Mouse (Mus musculus) embryonic facial prominence, embryonic 13.5 days (tissue): ENCODE measurements at regions not wholly inside any gene's neighbourhood (a gene's known extent, or its start where the extent isn't known, plus 50 kb on each side); places are given as distances from the start of the nearest gene placed in this dataset.

ENCODE experiments used
- ATAC-seq: fragments of 200-750 bp; cut with Nextera tagmentation; 2 replicates; pipeline ENCODE4 v1.8.0; 2017; ENCODE audit warnings: low read depth; ENCODE audit not compliant: insufficient number of reproducible peaks, insufficient read depth, low FRiP score, low TSS enrichment
- H3K27ac ChIP-seq: fragments of 300-500 bp; sonication (generic); 2 replicates; pipeline ENCODE4 v1.5.1; 2015; ENCODE audit warnings: moderate library complexity, mild to moderate bottlenecking, inconsistent platforms
- H3K27me3 ChIP-seq: fragments of 300-500 bp; sonication (generic); 2 replicates; pipeline ENCODE4 v1.6.1; 2015; ENCODE audit warnings: mild to moderate bottlenecking, inconsistent platforms
- H3K36me3 ChIP-seq: fragments of 300-500 bp; sonication (generic); 2 replicates; pipeline ENCODE4 v1.6.1; 2015; ENCODE audit warnings: mild to moderate bottlenecking, inconsistent platforms
- H3K4me1 ChIP-seq: fragments of 300-500 bp; sonication (generic); 2 replicates; pipeline ENCODE4 v1.6.1; 2015; ENCODE audit warnings: inconsistent platforms
- H3K4me2 ChIP-seq: fragments of 300-500 bp; sonication (generic); 2 replicates; pipeline ENCODE4 v1.6.1; 2015; ENCODE audit warnings: moderate library complexity, mild to moderate bottlenecking, inconsistent platforms
- H3K4me3 ChIP-seq: fragments of 300-500 bp; sonication (generic); 2 replicates; pipeline ENCODE4 v1.5.1; 2015; ENCODE audit warnings: mild to moderate bottlenecking, inconsistent platforms
- H3K9ac ChIP-seq: fragments of 300-500 bp; sonication (generic); 2 replicates; pipeline ENCODE4 v1.6.1; 2015; ENCODE audit warnings: mild to moderate bottlenecking, inconsistent platforms
- H3K9me3 ChIP-seq: fragments of 300-500 bp; sonication (generic); 2 replicates; pipeline ENCODE4 v1.6.1; 2016; ENCODE audit warnings: inconsistent platforms
- WGBS: fragments of 180-500 bp; shearing (Covaris S2); methylation state at CpG from one replicate; pipeline ENCODE4 v1.1.7; 2015; ENCODE audit warnings: mixed read lengths; 5-methylcytosine and 5-hydroxymethylcytosine counted together

DNA sequence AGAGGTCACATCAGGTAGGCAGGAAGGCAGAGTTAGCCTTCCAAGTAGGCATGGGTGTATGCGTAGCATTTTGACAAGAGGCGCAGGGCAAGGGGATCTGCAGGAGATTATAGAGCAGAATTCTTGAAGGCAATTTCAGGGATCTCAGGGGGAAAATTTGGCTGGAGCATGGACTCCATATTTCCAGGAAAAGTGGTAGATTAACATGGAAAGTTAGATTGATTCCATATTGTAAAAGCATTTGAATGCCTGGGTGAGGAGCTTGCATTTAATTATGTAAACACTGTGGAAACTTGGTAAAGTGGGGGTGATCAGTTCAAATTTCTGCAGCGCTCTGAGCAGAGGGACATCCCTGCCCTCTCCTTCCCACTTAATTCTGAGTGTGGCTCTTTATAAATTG, 146.7 kb downstream of the Pax3 start:
- 29% methylated on average over 3 of the region's 3 CpGs for WGBS
- H3K27ac ChIP-seq, result no peak overlapping the region
- no peak for ATAC-seq

DNA sequence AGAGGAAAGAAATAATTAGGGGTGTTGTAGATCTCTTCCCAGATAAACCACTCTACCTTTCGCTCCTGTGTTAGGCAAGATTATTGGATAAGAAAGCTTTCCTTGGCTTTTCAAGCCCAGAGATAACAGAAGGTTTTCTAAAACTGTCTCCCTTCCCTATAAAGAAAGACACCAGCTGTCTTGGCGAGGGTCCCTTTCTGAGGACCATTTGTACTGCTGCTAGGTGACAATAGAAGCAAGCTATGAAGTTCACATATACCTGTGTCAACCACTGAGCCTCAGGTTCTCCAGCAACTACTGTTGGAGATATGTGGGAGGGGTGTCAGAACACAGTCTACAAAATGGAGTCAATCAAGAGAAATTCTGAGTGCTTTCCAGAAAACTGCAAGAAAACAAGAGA, 164.6 kb downstream of the Pax3 start:
- no peaks in the 10 kb centered on the region for H3K9me3 ChIP-seq
- no peaks in the 10 kb centered on the region for H3K36me3 ChIP-seq
- H3K4me2 ChIP-seq, result no peak overlapping the region
- H3K27ac ChIP-seq, result no peak overlapping the region
- H3K27me3 ChIP-seq, result no peaks in the 10 kb centered on the region
- H3K4me1 ChIP-seq, result 0 out of 2 replicates have a peak, but pooled peaks cover 4% of the 10 kb centered on the region
- WGBS, result 87% methylated on average over 2 of the region's 2 CpGs
- H3K9ac ChIP-seq, result no peak overlapping the region
- no peak overlapping the region for H3K4me3 ChIP-seq
- no peak for ATAC-seq

More for the DNA sequence above, 146.7 kb downstream of the Pax3 start:
- Histone ChIP-seq H3K36me3 (no peaks in the 10 kb centered on the region), H3K27me3 (no peaks in the 10 kb centered on the region), H3K4me2 (no peak overlapping the region), H3K9me3 (no peaks in the 10 kb centered on the region), H3K4me3 (no peak overlapping the region), H3K4me1 (peaks cover 14% of the 10 kb centered on the region), H3K9ac (no peak overlapping the region)

DNA sequence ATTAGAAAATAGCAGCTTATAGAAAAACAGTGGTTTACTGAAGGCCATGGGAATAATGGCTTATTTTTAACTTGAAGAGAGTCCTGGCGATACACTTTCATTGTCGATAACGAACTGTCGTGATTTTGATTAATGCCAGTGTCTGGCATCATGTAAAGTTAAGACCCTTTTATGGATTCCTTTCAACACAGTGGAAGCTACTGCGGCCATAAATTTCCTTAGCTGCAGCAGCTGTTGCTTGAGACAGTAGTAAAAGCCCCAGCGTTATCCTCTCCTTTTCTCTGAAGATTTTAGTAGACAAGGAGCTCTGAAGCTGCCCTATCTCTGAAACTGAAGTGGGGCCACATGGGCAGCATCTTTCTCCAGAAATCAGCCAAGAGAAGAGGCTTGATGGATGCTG, 175.2 kb downstream of the Pax3 start:
- ATAC-seq, result no peak
- no peak overlapping the region for H3K4me3 ChIP-seq
- H3K36me3 ChIP-seq, result no peaks in the 10 kb centered on the region
- H3K9me3 ChIP-seq, result no peaks in the 10 kb centered on the region
- WGBS, result 65% methylated on average over 6 of the region's 6 CpGs
- H3K27me3 ChIP-seq, result no peaks in the 10 kb centered on the region
- no peak overlapping the region for H3K9ac ChIP-seq
- no peak overlapping the region for H3K4me2 ChIP-seq
- peak overlapping the region; percentile 1; the same call in 1 of the 2 replicates for H3K27ac ChIP-seq
- H3K4me1 ChIP-seq, result peaks cover 52% of the 10 kb centered on the region

DNA sequence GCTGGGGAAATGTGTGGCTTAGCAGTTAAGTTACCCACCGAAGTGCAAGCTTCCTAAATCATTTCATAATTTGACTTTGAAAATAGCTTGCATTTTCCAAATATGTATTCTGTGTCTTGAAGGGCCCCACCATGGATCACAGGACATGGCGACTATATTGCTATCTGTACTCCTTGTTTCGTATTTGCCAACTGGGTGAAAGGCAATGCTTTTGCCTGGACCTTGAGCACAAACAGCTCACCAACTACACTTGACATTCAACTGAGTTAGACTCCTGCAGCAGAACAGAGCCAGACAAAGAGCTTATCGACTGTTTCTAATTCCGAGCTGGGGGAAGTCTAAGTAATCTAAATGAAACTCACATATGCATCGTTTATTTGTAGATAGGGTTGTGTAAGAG, 175.9 kb downstream of the Pax3 start:
- Histone ChIP-seq H3K9me3 (no peaks in the 10 kb centered on the region), H3K27ac (peak overlapping the region; percentile 14; the same call in 1 of the 2 replicates), H3K4me3 (no peak overlapping the region), H3K4me2 (no peak overlapping the region), H3K27me3 (no peaks in the 10 kb centered on the region), H3K9ac (no peak overlapping the region), H3K4me1 (peaks cover 51% of the 10 kb centered on the region), H3K36me3 (no peaks in the 10 kb centered on the region)
- ATAC-seq, result no peak
- WGBS, result 54% methylated on average over 6 of the region's 6 CpGs

DNA sequence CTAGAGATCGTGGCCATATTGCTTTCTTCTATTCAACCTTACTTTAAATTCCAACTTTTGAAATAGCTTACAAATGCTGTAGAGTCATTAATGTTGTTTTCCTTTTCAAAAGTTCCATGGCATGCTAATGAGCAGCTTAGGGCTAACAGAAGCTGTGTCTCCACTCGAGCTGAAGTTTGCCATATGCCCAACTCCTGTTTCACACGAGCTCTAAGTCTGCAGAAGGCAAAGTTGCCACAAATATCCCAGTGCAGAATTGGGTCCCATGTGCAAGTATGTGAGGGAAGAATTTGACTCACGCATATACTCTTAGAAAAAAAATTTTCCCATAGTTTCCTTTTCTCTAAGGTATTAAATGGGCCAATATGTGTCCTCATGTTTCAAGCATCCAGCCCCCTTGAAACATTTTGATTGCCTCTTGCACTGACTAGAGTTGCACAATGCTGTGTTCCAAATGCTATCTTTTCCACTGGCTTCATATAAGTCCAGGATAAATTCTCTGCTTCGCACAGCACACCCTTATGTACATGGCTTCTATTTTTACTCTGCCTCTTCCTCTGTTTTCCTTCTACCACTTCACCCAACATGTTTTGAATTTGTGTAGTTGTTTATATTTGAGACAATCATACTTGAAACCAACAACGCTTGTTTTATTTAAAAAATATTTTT, 178.9 kb downstream of the Pax3 start:
- H3K4me3 ChIP-seq, result no peak overlapping the region
- no peaks in the 10 kb centered on the region for H3K36me3 ChIP-seq
- peaks cover 48% of the 10 kb centered on the region for H3K4me1 ChIP-seq
- H3K9me3 ChIP-seq, result no peaks in the 10 kb centered on the region
- H3K27ac ChIP-seq, result peak overlapping the region; percentile 76; the same call in 1 of the 2 replicates
- no peak for ATAC-seq
- no peaks in the 10 kb centered on the region for H3K27me3 ChIP-seq
- WGBS, result 63% methylated on average over 6 of the region's 6 CpGs
- H3K4me2 ChIP-seq, result no peak overlapping the region
- no peak overlapping the region for H3K9ac ChIP-seq

DNA sequence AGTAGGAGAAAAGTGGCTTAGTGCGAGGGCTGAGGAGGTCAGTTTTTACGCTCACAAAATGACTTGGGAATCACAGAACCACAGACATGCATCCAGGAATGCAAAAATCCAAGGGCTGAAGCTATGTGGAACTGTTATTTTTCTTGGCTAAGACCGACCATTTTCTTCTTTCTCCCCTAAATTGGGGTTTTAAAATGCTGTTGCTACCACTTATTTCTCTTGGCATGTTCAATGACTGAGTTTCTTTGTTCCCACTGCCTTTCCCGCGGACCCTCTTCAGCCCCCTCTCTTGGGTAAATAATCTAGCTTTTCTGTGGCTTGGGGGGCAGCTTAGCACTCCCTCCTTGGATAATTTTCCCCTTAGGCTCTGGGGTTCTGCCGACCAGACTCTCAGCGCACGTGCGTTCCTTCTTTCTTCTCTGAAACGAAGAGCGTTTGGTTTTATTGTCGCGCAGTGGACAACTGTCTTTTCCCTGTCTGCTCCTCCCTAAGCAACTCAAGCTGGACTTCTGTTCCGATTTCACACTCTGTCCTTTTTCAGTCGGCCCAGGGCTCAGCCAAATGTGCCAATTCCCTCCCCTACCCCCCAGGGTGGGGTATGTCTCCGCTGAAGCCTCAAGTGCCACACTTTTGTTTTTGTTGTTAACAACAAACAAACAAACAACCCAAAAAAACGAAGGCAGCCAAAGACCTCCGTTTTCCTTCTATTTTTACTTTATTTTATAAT, 180.2 kb downstream of the Pax3 start:
- Histone ChIP-seq H3K4me2 (peak overlapping the region; percentile 48), H3K4me1 (peaks cover 40% of the 10 kb centered on the region), H3K27me3 (no peaks in the 10 kb centered on the region; the same call in 1 of the 2 replicates), H3K9me3 (no peaks in the 10 kb centered on the region), H3K4me3 (0 out of 2 replicates have a peak overlapping the region, but pooled peaks have one; percentile 1), H3K36me3 (no peaks in the 10 kb centered on the region), H3K9ac (0 out of 2 replicates have a peak overlapping the region, but pooled peaks have one; percentile 36), H3K27ac (peak overlapping the region; percentile 76)
- no peak for ATAC-seq
- 20% methylated on average over 18 of the region's 18 CpGs for WGBS

DNA sequence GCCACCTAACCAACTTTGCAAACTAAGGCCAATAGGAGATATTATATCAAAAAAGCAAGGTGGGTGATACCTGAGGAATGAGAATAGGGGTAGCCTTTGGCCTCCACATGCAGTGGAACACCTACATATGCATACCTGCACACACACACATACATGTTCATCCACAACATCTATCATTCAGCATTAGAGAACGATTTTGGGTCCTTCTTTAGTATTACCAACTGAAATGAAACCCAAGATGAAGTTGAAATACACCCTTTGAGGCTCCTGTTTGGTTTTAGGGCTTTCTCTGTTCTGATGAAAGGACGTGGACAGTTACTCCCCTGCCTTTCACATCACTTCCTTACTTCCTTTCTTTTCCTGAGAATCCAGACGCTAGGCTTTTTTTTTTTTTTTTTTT, 180.9 kb downstream of the Pax3 start:
- Histone ChIP-seq H3K9me3 (no peaks in the 10 kb centered on the region), H3K36me3 (no peaks in the 10 kb centered on the region), H3K27ac (0 out of 2 replicates have a peak overlapping the region, but pooled peaks have one; percentile 76), H3K9ac (no peak overlapping the region), H3K4me1 (peaks cover 37% of the 10 kb centered on the region), H3K27me3 (no peaks in the 10 kb centered on the region; the same call in none of the 2 replicates), H3K4me2 (peak overlapping the region; percentile 48; the same call in 1 of the 2 replicates), H3K4me3 (no peak overlapping the region)
- no peak for ATAC-seq
- WGBS, result 36% methylated on average over 3 of the region's 3 CpGs

- H3K9me3 ChIP-seq, result no peaks in the 10 kb centered on the region
- H3K27ac ChIP-seq, result no peak overlapping the region
- no peak overlapping the region for H3K4me2 ChIP-seq
- H3K27me3 ChIP-seq, result no peaks in the 10 kb centered on the region; the same call in none of the 2 replicates
- H3K9ac ChIP-seq, result no peak overlapping the region
- H3K4me3 ChIP-seq, result no peak overlapping the region
- 22% methylated on average over 3 of the region's 3 CpGs for WGBS
- H3K4me1 ChIP-seq, result peaks cover 53% of the 10 kb centered on the region
- H3K36me3 ChIP-seq, result no peaks in the 10 kb centered on the region
- no peak for ATAC-seq
Measured at GRCm38 (mm10) chr1:78013396-78013795, 183.5 kb downstream of the Pax3 start.

GRCm38 (mm10) chr1:78008811-78009410, 188.0 kb downstream of the Pax3 start:
- Histone ChIP-seq H3K27me3 (no peaks in the 10 kb centered on the region; the same call in none of the 2 replicates), H3K4me1 (peaks cover 49% of the 10 kb centered on the region), H3K9ac (no peak overlapping the region), H3K4me3 (no peak overlapping the region), H3K36me3 (no peaks in the 10 kb centered on the region), H3K9me3 (no peaks in the 10 kb centered on the region), H3K27ac (peak overlapping the region; percentile 72), H3K4me2 (peak overlapping the region; percentile 42)
- WGBS, result 18% methylated on average over 16 of the region's 16 CpGs
- ATAC-seq, result peak; percentile 64; the same call in 1 of the 2 replicates

DNA sequence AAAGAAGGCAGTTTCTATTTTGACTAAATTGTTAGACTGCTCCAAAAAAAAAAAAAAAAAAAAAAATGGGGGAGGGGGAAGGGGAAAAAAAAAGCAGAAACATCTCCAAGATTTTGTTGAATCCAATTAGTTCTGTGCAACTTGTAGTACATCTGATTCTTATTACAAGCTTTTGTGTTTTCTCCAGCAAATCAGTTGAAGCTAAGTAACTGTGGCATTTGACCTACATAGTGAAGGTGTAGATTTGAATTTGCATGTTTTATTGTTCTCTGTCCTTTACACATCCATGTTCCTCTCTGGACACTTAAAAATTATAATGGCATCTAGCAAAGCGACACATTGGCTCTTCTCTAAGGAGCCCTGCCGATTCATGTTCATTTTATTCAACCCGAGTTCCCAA, 192.6 kb downstream of the Pax3 start:
- Histone ChIP-seq H3K9me3 (no peaks in the 10 kb centered on the region), H3K9ac (no peak overlapping the region), H3K36me3 (no peaks in the 10 kb centered on the region), H3K4me2 (no peak overlapping the region), H3K27ac (peak overlapping the region; percentile 60; the same call in 1 of the 2 replicates), H3K4me3 (no peak overlapping the region), H3K27me3 (no peaks in the 10 kb centered on the region), H3K4me1 (peaks cover 38% of the 10 kb centered on the region)
- WGBS, result 65% methylated on average over 3 of the region's 3 CpGs
- no peak for ATAC-seq

DNA sequence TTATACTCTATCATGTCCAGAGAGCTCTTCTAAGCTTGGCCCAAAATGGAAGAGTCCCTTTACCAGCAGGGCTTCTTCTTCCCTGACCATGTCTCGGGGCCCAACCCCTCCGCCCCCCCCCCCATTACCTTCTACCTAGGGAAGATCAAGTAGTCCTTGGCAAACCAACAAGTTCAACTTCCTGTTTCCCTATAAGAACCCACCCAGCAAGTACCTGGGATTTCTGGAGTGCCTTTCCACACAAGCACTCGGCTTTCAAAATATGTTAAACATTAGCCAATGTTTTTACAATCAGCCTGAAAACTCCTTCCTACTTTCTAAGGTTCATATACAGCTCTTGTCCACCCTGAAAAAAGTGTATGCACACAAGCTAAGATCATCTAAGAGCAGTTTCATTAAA, 198.2 kb downstream of the Pax3 start:
- no peaks in the 10 kb centered on the region for H3K27me3 ChIP-seq
- no peak overlapping the region for H3K9ac ChIP-seq
- peaks cover 14% of the 10 kb centered on the region; the same call in 1 of the 2 replicates for H3K4me1 ChIP-seq
- H3K27ac ChIP-seq, result no peak overlapping the region
- H3K4me2 ChIP-seq, result no peak overlapping the region
- no peak for ATAC-seq
- H3K9me3 ChIP-seq, result no peaks in the 10 kb centered on the region
- WGBS, result 90% methylated on average over 3 of the region's 3 CpGs
- no peak overlapping the region for H3K4me3 ChIP-seq
- H3K36me3 ChIP-seq, result no peaks in the 10 kb centered on the region
